In genomic region chr13:107306958-107307357, GRCm38 (mm10) we compare ENCODE assay signal across 21 mouse cellular contexts.
"Had no signal": no experiment of that assay in that cellular context is flagged by ENCODE, and none has a peak within 500 bp of the region (broad histone marks: within the 10 kb centered on the region; RNA-seq: fewer than 3 reads in every experiment).

No protein-coding gene starts in this region.

- H3K9me3 ChIP-seq: liver, embryonic 13.5 days; midbrain, embryonic 15.5 days; neural tube, embryonic 12.5 days; neural tube, embryonic 15.5 days had no signal

- H3K4me3 ChIP-seq: layer of hippocampus, adult 2 months; left cerebral cortex, adult 2 months; liver, embryonic 13.5 days; midbrain, embryonic 15.5 days; neural tube, embryonic 12.5 days; neural tube, embryonic 15.5 days had no signal

- ATAC-seq: midbrain, embryonic 15.5 days had no signal

- H3K4me2 ChIP-seq: liver, embryonic 13.5 days; midbrain, embryonic 11.5 days; midbrain, embryonic 15.5 days; neural tube, embryonic 12.5 days; neural tube, embryonic 15.5 days had no signal

- H3K27ac ChIP-seq: kidney, postnatal 0 days; layer of hippocampus, adult 2 months; left cerebral cortex, adult 2 months; liver, embryonic 13.5 days; macrophage; midbrain, embryonic 15.5 days; neural tube, embryonic 12.5 days; neural tube, embryonic 15.5 days; stomach, postnatal 0 days had no signal

- H3K4me1 ChIP-seq: liver, embryonic 13.5 days; neural tube, embryonic 12.5 days had no signal

- H3K36me3 ChIP-seq: liver, embryonic 13.5 days; midbrain, embryonic 15.5 days; neural tube, embryonic 12.5 days; neural tube, embryonic 15.5 days had no signal

- H3K9ac ChIP-seq: liver, embryonic 13.5 days; midbrain, embryonic 15.5 days; neural tube, embryonic 12.5 days; neural tube, embryonic 15.5 days had no signal

- DNase-seq: kidney, adult 18-20 months; kidney, adult 9 months; kidney, postnatal 25 days; layer of hippocampus, adult 9-11 months; liver, embryonic 13.5 days; lung, adult 2 months; right cerebral cortex, adult 18-20 months; right cerebral cortex, postnatal 14 days; right cerebral cortex, postnatal 4 days; thymus, adult 2 months; thymus, postnatal 14 days; thymus, postnatal 4 days had no signal

- H3K27me3 ChIP-seq: liver, embryonic 13.5 days; midbrain, embryonic 15.5 days; neural tube, embryonic 12.5 days; neural tube, embryonic 15.5 days had no signal
